Mouse (Mus musculus) forebrain, embryonic 13.5 days (tissue): ENCODE measurements around the gene Arf3. TPM values are rescaled to one million over a fixed set of nuclear protein-coding genes. Genes with fewer than 3 reads are reported as not detected.
A peak's percentile ranks its signal among the peaks of the same experiment; 100 is the strongest.
"Not testable (repeated sequence)": the region's sequence is repeated elsewhere in the genome, so short reads cannot be mapped to it uniquely, and the experiment has no call there.

ENCODE experiments used
- ATAC-seq: fragments of 200-750 bp; cut with Nextera tagmentation; 2 replicates; pipeline ENCODE4 v1.8.0; 2017
- H3K27ac ChIP-seq: fragments of 300-500 bp; sonication (generic); 2 replicates; pipeline ENCODE4 v1.5.1; 2015; ENCODE audit warnings: inconsistent platforms, mild to moderate bottlenecking, moderate library complexity
- H3K27me3 ChIP-seq: fragments of 300-500 bp; sonication (generic); 2 replicates; pipeline ENCODE4 v1.6.1; 2015; ENCODE audit warnings: mild to moderate bottlenecking, inconsistent platforms
- H3K36me3 ChIP-seq: fragments of 300-500 bp; sonication (generic); 2 replicates; pipeline ENCODE4 v1.6.1; 2015; ENCODE audit warnings: mild to moderate bottlenecking, inconsistent platforms; ENCODE audit not compliant: poor library complexity, severe bottlenecking
- H3K4me1 ChIP-seq: fragments of 300-500 bp; sonication (generic); 2 replicates; pipeline ENCODE4 v1.6.1; 2015; ENCODE audit warnings: inconsistent platforms
- H3K4me2 ChIP-seq: fragments of 300-500 bp; sonication (generic); 2 replicates; pipeline ENCODE4 v1.6.1; 2015; ENCODE audit warnings: inconsistent platforms, mild to moderate bottlenecking, moderate library complexity
- H3K4me3 ChIP-seq: fragments of 300-500 bp; sonication (generic); 2 replicates; pipeline ENCODE4 v1.5.1; 2015; ENCODE audit warnings: mild to moderate bottlenecking, inconsistent platforms
- H3K9ac ChIP-seq: fragments of 300-500 bp; sonication (generic); 2 replicates; pipeline ENCODE4 v1.6.1; 2015; ENCODE audit warnings: mild to moderate bottlenecking, inconsistent platforms
- H3K9me3 ChIP-seq: fragments of 300-500 bp; sonication (generic); replicated peaks from 2 replicates; pipeline ENCODE4 v1.6.1; 2016; ENCODE audit warnings: inconsistent platforms
- WGBS: fragments of 180-500 bp; shearing (Covaris S2); methylation state at CpG from one replicate; pipeline ENCODE4 v1.1.7; 2015; 5-methylcytosine and 5-hydroxymethylcytosine counted together
- polyA plus RNA-seq: library from polyadenylated mRNA; unstranded; fragments of >200 nt; fragmentation: Nextera tagmentation; extraction: Ambion mirVana; gene quantifications from 2 replicates; pipeline ENCODE4 v1.2.1, GENCODE M21; 2015

Gene Arf3
- polyA plus RNA-seq, 1 experiment from 2014 or later, result 49.2 TPM

DNA sequence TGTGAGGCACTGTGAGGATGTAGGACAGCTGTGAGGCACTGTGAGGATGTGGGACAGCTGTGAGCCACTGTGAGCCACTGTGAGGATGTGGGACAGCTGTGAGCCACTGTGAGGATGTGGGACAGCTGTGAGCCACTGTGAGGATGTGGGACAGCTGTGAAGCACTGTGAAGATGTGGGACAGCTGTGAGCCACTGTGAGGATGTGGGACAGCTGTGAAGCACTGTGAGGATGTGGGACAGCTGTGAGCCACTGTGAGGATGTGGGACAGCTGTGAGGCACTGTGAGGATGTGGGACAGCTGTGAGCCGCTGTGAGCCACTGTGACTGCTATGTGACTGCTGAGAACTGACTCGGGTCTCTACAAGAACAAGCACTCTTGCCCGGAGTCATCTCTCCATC lies 19.2 kb downstream of the Arf3 start:
- not testable (repeated sequence) for H3K4me1 ChIP-seq, H3K4me2 ChIP-seq, H3K9ac ChIP-seq, H3K27ac ChIP-seq, H3K9me3 ChIP-seq, H3K4me3 ChIP-seq, H3K27me3 ChIP-seq, ATAC-seq
- peaks cover 55% of the 10 kb centered on the region for H3K36me3 ChIP-seq
- 90% methylated on average over 3 of the region's 3 CpGs for WGBS

DNA sequence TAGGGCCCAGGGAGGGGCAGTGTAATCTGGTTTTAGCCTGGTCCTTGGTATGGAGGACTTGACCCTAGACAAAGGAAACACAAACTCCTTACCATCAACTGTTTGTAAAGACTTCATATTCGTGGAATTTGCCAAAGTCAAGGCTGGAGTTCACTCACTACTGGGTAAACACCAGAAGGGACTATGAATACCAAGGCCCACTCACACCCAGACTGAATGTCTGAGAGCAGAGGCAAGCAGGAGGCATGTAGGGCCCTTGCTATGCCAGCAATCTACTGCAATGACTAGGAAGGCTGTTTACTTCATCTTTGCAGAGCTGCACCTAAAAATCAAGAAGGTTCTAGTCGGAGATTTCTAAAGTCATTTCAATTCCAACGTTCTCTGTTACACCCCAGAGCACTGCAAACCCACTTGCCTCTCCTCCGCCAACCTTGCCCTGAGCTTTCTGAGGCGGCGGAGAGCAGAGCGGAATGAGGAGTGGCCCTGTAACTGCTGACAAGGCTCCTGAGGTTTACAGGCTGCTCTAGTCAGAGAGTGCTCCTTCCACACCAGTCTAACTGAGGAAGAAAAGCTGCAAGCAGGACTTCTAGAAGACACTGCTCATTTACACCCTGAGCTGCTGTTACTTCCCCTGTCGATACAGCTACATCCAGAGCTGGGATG lies 20.1 kb downstream of the Arf3 start:
- Histone ChIP-seq H3K9ac (no peak overlapping the region), H3K9me3 (no peaks in the 10 kb centered on the region), H3K4me1 (no peaks in the 10 kb centered on the region), H3K4me3 (no peak overlapping the region), H3K27ac (no peak overlapping the region), H3K4me2 (no peak overlapping the region), H3K36me3 (peaks cover 63% of the 10 kb centered on the region), H3K27me3 (no peaks in the 10 kb centered on the region)
- 86% methylated on average over 8 of the region's 8 CpGs for WGBS
- no peak for ATAC-seq

DNA sequence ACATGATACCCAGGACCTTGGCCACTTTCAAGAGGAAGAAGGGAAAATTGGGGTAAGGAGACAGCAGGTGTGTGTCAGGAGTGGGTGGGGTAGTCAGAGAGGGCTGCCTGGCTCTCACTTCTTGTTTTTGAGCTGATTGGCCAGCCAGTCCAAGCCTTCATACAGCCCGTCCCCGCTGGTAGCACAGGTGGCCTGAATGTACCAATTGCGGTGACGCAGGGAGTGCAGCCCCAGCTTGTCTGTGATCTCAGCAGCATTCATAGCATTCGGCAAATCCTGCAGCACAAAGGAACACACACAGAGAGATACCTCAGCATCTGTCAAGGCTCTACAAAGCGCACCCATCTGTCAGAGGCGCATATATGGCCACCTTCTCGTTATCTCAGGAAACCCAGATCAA lies 22.8 kb downstream of the Arf3 start:
- Histone ChIP-seq H3K9me3 (no peaks in the 10 kb centered on the region), H3K36me3 (peaks cover 90% of the 10 kb centered on the region), H3K4me2 (no peak overlapping the region), H3K27ac (no peak overlapping the region), H3K9ac (no peak overlapping the region), H3K4me1 (no peaks in the 10 kb centered on the region), H3K4me3 (no peak overlapping the region), H3K27me3 (no peaks in the 10 kb centered on the region)
- 82% methylated on average over 8 of the region's 8 CpGs for WGBS
- ATAC-seq, result no peak

DNA sequence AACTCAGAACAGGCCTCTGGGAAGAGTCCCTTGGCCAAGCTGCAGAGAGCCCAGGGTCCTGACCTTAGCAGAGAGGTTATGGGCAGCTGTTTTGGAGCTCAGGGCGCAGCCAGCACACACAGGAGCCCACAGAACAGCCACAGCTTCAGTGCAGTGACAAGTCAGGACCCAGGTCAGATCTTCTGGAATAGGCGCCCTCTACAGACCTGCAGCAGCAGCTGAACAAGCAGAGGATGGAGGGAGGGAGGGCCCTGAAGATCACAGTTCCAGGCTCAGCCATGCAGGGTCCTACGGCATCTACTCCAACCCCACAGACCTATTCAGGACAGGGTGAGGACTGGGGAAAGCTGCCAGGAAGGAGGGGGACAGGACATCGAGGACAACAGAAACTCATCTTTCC lies 24.2 kb downstream of the Arf3 start:
- Histone ChIP-seq H3K9me3 (no peaks in the 10 kb centered on the region), H3K36me3 (peaks cover 84% of the 10 kb centered on the region), H3K27ac (no peak overlapping the region), H3K9ac (no peak overlapping the region), H3K4me3 (no peak overlapping the region), H3K27me3 (no peaks in the 10 kb centered on the region), H3K4me1 (no peaks in the 10 kb centered on the region), H3K4me2 (no peak overlapping the region)
- WGBS, result 73% methylated on average over 4 of the region's 4 CpGs
- ATAC-seq, result no peak

DNA sequence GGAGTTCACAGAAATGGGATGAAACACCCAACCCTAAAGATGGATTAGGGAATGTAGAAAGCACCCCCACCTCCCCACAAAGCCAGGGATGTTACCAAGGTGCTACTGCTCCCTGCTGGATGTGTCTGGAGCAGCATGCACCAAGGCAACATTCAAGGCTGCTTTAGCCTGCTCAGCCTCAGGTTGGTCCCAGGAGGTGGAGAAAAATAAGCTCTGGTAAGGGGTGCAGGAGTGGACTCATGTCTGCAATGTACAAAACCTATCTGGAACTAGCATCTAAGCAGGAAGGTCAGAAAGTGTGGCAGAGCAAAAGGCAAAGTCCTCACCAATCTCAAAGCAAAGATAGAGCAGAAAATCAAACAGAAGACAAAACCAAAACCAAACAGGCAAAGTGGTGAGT lies 25.1 kb downstream of the Arf3 start:
- Histone ChIP-seq H3K4me1 (no peaks in the 10 kb centered on the region), H3K4me3 (no peak overlapping the region), H3K36me3 (peaks cover 77% of the 10 kb centered on the region), H3K9ac (no peak overlapping the region), H3K4me2 (no peak overlapping the region), H3K27me3 (no peaks in the 10 kb centered on the region), H3K9me3 (no peaks in the 10 kb centered on the region), H3K27ac (no peak overlapping the region)
- no peak for ATAC-seq

DNA sequence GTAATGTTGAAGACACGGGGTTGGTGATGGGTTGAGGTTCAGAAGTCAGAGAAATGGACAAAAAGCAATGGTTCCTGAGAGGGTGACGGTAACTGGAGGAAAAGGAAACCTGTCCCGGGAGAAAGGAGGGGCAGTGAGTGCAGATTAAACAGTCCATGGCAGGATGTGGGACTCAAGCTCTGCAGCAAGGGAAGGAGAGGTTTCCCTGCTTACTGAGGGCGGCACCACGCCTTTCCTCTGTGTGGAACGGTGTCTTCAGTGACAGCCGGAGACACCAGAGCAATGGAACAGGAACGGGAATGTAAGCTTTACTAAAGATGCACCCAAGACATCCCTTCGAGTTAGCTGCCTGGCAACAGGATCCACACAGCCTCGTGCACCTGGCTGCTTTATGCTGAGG lies 26.5 kb downstream of the Arf3 start:
- no peak overlapping the region for H3K4me3 ChIP-seq
- H3K9me3 ChIP-seq, result no peaks in the 10 kb centered on the region
- no peak for ATAC-seq
- no peak overlapping the region for H3K9ac ChIP-seq
- H3K36me3 ChIP-seq, result peaks cover 64% of the 10 kb centered on the region
- H3K4me2 ChIP-seq, result no peak overlapping the region
- WGBS, result 92% methylated on average over 10 of the region's 10 CpGs
- no peaks in the 10 kb centered on the region for H3K4me1 ChIP-seq
- no peak overlapping the region for H3K27ac ChIP-seq
- no peaks in the 10 kb centered on the region for H3K27me3 ChIP-seq

DNA sequence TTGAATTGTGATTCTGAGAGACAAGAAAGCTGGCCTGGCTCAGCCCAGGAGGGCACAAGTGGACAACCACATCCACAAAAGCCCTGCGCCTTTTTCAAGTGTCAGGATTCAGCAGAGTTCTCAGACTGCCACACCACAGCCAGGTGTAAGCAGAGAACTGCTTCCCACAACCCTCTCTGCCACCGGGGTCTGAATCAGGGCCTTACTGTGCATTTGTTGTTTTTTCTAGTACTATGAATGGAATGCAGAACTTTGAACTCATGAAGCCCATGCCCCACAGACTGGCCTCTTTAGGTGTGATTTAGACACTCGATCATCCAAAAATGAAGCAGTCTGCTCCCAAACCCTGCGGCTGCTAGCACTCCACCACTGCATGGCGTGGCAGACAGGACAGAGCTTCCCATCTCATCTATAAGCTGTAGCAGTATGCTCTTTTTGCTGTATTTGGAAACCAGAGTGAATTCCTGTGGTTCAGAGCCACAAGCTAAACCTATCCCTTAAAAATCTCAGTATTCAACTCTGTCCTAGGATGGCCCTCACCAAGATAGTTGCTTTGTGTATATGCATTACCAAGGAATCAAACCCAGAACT lies 28.9 kb downstream of the Arf3 start:
- Histone ChIP-seq H3K36me3 (peaks cover 39% of the 10 kb centered on the region), H3K4me1 (no peaks in the 10 kb centered on the region), H3K4me3 (no peak overlapping the region), H3K4me2 (no peak overlapping the region), H3K27ac (no peak overlapping the region), H3K9ac (no peak overlapping the region), H3K27me3 (peaks cover 5% of the 10 kb centered on the region; the same call in 1 of the 2 replicates), H3K9me3 (no peaks in the 10 kb centered on the region)
- no peak for ATAC-seq
- 90% methylated on average over 5 of the region's 5 CpGs for WGBS

DNA sequence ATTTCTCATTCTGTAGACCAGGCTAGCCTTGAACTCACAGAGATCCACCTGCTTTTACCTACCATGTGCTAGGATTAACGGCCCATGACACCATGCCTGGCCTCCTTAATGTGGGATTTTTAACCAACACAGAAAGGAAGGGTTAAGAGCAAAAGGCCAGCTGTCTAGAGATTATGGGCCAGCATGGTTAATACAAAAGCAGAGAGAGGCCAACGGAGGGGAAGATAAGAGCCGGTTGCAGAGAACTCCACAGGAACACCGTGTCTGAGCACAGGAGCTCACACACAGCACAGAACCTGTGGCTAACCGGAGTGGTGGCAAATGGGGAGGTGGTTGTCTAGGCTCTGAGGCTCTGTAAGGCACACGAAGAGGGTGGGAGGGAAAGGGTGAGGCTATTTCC lies 29.6 kb downstream of the Arf3 start:
- H3K27ac ChIP-seq, result no peak overlapping the region
- 68% methylated on average over 6 of the region's 6 CpGs for WGBS
- no peak overlapping the region for H3K4me3 ChIP-seq
- H3K4me1 ChIP-seq, result no peaks in the 10 kb centered on the region
- peaks cover 32% of the 10 kb centered on the region for H3K36me3 ChIP-seq
- no peak for ATAC-seq
- H3K9me3 ChIP-seq, result no peaks in the 10 kb centered on the region
- no peak overlapping the region for H3K9ac ChIP-seq
- no peak overlapping the region for H3K4me2 ChIP-seq
- peaks cover 11% of the 10 kb centered on the region for H3K27me3 ChIP-seq

DNA sequence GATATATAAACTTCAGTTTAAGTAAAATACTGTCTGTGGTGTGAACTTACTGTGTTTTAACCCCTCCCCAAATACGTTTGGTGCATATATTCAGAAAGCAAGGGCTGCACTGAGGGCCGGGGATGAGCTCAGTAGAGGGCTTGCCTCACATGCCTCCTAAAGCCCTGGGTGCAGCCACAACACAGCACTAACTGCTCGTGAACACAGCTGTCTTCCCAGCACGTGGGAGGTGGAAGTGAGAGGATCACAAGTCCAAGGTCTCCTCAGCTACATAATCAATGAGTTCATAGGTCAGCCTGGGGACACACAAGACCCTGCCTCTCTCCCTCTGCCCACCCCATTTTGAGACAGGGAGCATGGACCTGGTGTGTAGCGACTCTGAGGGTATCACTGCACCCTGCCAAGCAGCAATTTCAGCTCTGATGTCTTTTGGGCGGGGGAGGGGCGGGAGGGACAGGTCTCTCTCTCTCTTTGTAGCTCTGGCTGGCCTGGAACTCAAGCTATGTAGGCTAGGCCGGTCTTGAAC lies 30.9 kb downstream of the Arf3 start:
- Histone ChIP-seq H3K4me3 (no peak overlapping the region), H3K36me3 (peaks cover 21% of the 10 kb centered on the region), H3K4me2 (no peak overlapping the region), H3K4me1 (peaks cover 9% of the 10 kb centered on the region), H3K27me3 (peaks cover 19% of the 10 kb centered on the region), H3K9me3 (no peaks in the 10 kb centered on the region), H3K27ac (no peak overlapping the region), H3K9ac (no peak overlapping the region)
- 74% methylated on average over 8 of the region's 8 CpGs for WGBS
- ATAC-seq, result no peak

DNA sequence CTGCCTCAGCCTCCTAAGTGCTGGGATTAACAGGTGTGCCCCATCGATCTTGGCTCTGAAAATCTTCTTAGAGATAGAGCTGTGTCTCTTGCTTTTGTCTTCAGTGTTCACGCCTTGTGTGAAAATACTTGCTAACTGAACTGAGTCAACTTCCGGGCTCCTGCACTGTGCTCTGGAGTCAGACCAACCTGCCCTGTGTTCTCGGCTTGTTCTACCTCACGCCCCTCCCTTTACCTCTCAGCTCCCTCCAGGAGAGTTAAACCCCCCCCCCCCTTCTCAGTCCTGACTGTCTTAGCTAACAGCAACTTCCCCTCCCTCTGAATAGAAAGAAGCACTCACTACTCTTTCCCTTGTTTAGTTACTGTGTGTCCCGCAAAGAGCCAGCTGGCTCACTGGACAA lies 32.2 kb downstream of the Arf3 start:
- H3K36me3 ChIP-seq, result peaks cover 8% of the 10 kb centered on the region
- H3K9me3 ChIP-seq, result no peaks in the 10 kb centered on the region
- H3K27ac ChIP-seq, result no peak overlapping the region
- no peak overlapping the region for H3K4me3 ChIP-seq
- no peak for ATAC-seq
- WGBS, result 88% methylated on average over 6 of the region's 6 CpGs
- no peak overlapping the region for H3K4me2 ChIP-seq
- peaks cover 30% of the 10 kb centered on the region for H3K27me3 ChIP-seq
- H3K4me1 ChIP-seq, result peaks cover 14% of the 10 kb centered on the region
- no peak overlapping the region for H3K9ac ChIP-seq

DNA sequence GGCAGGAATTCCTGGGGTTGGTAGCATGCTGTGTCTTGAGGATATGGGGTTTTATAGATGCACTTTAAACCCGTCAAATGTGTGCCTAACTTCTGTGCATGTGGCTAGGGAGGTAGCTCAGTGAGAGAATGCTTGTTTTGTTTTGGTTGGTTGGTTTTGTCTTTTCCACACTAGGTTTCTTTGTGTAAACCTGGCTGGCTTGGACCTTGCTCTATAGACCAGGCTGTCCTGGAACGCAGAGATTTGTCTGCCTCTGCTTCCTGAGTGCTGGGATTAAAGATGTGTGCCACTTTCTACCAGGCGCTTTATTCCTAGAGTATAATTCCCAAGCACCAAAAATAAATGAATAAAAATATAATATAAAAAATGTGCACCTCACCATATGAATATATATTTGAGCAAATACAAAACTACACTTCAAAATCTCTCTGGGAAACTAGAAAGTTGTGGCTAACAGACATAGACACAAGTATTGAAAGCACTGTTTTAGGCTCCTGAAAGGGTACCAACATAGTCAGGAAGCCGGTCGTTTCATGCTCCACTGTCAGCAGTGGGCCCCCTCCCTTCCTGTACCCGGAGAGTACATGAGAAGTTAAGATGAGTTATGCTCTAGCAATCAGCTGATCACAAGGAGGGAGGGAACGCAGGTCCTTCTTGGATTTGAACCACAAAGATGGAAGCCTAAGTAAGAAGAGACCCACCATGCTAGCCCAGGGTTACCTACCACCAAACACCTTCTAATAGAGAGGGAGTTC lies 33.0 kb downstream of the Arf3 start:
- ATAC-seq, result no peak
- Histone ChIP-seq H3K27me3 (peaks cover 30% of the 10 kb centered on the region), H3K36me3 (no peaks in the 10 kb centered on the region; the same call in 1 of the 2 replicates), H3K4me3 (no peak overlapping the region), H3K27ac (no peak overlapping the region), H3K4me2 (no peak overlapping the region), H3K9me3 (no peaks in the 10 kb centered on the region), H3K9ac (no peak overlapping the region), H3K4me1 (peaks cover 14% of the 10 kb centered on the region)
- WGBS, result 79% methylated on average over 7 of the region's 7 CpGs

DNA sequence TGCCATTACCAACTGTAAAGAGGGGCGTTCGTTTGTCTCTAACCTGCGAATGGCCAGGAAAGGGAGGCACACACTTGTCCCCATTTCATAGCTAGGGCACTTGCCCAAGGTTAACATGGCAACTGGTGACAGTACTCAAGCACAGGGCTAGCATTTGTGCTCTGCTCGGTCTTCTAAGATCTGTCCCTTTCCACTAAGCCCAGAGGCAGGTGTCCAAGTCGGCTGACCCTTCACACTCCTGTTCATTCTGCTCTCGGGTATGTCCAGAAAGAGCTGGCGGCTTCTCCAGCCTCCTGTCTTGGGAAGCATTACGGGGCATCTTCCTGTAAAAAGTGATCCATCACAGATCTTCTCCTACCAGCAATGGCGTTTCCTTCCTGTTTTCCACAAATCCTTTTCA lies 34.6 kb downstream of the Arf3 start:
- ATAC-seq, result no peak
- H3K27me3 ChIP-seq, result peaks cover 34% of the 10 kb centered on the region
- peaks cover 19% of the 10 kb centered on the region for H3K4me1 ChIP-seq
- no peak overlapping the region for H3K27ac ChIP-seq
- H3K9ac ChIP-seq, result 0 out of 2 replicates have a peak overlapping the region, but pooled peaks have one; percentile 63
- H3K4me2 ChIP-seq, result peak overlapping the region; percentile 86
- no peaks in the 10 kb centered on the region for H3K9me3 ChIP-seq
- H3K4me3 ChIP-seq, result peak overlapping the region; percentile 47; the same call in 1 of the 2 replicates
- H3K36me3 ChIP-seq, result no peaks in the 10 kb centered on the region
- 43% methylated on average over 9 of the region's 9 CpGs for WGBS
